Mouse (Mus musculus) heart, postnatal 0 days (tissue): ENCODE results near the gene Kcna1.

Source experiments
- CTCF ChIP-seq: IDR thresholded peaks from 2 replicates; pipeline ENCODE4 v1.5.1; 2016; ENCODE audit warnings: antibody characterized with exemption, control low read depth, low read depth
- EP300 ChIP-seq: IDR thresholded peaks from 2 replicates; pipeline ENCODE4 v1.6.1; 2016; ENCODE audit warnings: antibody characterized with exemption, low read depth

GRCm38 (mm10) chr6:126628451-126628850, 17.7 kb downstream of the Kcna1 start:
- TF ChIP-seq CTCF: no peak
- no peak for TF ChIP-seq EP300
